Mouse (Mus musculus): ENCODE measurements around the gene Ildr2.

DNA sequence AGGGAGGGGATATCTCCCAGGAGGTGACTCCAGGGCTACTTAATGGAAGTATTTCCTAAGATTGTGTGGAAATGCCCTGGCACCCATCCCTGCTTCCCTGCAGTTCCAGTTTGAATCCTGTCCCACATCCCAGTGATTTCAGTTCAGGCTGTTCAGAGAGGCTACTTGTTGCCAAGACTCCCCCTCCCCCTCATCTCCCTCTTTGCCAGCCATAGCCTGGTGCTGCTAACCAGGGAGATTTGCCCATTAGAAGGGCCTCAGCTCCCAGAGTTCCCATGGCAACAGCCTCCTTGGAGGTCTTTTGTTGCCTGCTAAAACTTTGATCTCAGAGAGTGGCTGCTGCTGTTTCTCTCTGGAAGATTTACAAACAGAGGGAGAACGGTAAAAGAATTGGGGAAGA lies 26.6 kb downstream of the Ildr2 start:
- no peak for TF ChIP-seq NRF1 (IDR thresholded peaks at IDR 0.05; ENCODE audit: low read depth, low read length)
- TF ChIP-seq POLR2AphosphoS2 (IDR thresholded peaks at IDR 0.05; ENCODE audit: low read depth, low read length), result no peak
- no peak for TF ChIP-seq USF1 (IDR thresholded peaks at IDR 0.05; ENCODE audit: low read depth, low read length)
- TF ChIP-seq EP300 (IDR thresholded peaks at IDR 0.05; ENCODE audit: low read length), result no peak
- no peak for TF ChIP-seq CTCF (conservative IDR thresholded peaks at IDR 0.05 in 1 of 2, IDR thresholded peaks at IDR 0.05 in 1 of 2; ENCODE audit: low read depth in 2 of 2, low read length in 2 of 2)
- TF ChIP-seq JUN (IDR thresholded peaks at IDR 0.05; ENCODE audit: insufficient read depth, low read depth, low read length), result no peak
- TF ChIP-seq USF2 (conservative IDR thresholded peaks at IDR 0.05; ENCODE audit: low read depth, low read length), result no peak

Data from CH12.LX (cell line).